Mouse (Mus musculus): Measurements from ENCODE around the gene Rnf123.

The Rnf123 gene

DNA sequence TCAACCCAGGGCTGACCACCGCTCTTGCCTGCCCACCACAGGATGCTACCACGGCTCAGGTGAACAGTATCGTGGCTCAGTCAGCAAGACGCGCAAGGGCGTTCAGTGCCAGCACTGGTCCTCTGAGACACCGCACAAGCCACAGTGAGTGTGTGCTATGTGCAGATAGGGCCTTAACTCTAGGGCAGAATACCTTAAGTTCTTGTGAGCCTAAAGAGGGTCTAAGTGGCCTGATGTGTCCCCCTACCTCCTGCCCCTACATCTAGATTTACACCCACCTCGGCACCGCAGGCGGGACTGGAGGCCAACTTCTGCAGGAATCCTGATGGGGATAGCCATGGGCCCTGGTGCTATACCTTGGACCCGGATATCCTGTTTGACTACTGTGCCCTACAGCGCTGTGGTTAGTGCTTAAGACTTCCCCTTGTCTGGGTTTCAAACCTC lies at the start of gene Rnf123:
Gene Rnf123, minus strand, starts transcription at position 359 of the 444 bp plus-strand sequence.
- CTCF ChIA-PET: no interaction called here

DNA sequence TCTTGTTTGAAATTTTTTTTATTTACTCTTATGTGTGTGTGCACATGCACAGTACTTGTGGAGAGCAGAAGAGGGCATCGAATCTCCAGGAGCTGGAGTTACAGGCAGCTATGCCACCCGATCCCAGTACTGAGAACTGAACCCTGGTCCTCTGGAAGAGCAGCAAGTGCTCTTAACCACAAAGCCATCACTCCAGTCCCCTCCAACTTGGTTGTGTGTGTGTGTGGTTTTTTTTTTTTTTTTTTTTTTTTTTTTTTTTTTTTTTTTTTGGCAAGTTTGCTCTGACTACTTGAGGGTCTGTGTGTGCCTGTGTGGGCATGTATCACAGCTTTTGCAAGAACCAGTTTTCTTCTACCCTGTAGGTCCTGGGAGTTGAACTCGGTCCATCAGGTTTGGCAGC lies 49.2 kb upstream of the Rnf123 start:
- CTCF ChIA-PET: no interaction called here

DNA sequence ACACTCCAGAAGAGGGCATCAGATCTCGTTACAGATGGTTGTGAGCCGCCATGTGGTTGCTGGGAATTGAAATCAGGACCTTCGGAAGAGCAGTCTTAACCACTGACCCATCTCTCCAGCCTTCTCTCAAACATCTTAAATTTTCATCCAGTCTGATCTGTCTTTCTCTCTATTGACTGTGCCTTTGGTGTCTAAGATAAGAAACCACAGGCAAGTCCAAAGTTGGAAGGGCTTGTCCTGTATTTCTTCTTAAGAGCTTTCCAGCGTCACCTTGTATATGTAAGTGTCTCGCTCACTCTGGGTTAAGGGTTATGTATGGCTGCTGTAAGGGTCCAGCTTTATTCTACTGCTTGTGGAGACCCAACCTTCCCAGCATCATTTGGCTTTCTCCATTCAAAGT lies 48.4 kb upstream of the Rnf123 start:
- CTCF ChIA-PET: no interaction called here

DNA sequence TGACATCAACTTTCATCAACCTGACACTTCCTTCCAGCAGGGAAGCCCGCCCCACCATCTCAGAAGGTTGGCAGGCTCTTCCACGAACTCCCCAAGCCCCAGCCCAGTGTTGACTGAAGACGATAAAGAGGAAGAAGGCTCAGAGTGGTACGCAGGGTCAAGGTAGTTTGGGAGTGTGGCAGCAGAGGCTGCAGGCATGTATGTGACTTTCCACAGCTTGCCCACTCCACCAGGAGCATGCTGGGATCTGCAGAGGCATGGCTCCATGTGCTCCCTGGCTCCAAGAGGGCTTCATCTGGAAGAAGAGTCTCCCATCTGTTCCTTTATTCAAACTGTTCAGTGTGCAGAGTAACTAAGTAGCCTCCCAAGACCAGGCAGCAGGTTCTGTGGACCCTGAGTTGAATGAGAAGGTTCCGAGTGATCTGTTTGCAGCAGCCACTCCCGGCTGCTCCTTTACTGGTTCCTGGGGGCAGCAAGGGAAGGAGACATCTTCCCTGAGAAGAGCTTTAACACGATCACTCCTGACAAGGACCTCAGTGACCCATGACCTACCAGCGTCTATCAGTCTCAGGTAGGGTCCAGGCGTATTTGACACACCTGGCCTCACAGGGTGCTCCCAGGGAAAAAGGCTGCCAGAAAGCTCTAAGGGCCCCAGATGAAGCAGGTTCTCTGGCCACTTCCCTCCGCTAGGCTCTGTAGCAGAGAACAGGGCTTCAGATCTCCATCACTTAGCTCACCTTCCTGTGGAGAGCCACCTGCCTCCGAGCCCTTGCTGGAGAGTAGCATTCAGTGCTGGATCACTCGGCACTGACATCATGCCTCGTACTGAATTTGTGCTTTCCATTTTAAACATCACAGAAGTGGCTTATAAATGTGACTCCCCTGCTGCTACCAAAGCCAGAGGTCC lies 46.1 kb upstream of the Rnf123 start:
- CTCF ChIA-PET: no interaction called here

DNA sequence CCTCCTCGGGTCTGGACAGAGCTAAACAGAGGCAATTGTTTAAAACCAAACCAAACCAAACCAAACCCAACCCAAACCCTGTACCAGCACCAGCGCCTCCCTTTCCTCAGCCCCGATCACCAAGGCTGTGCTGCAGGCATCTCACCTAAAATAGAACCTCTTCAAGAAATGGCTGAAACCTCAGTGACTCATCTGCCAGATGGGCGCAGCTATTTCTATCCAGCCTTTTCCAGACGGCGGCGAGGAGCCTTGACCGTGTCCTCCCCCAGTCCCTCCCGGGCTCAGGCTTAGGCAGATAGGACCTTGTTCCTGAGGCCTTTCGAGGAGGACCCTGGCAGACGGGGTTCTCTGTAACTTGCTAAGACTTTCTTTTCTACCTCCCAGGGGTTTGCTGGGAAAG lies 45.1 kb upstream of the Rnf123 start:
- CTCF ChIA-PET: no interaction called here

DNA sequence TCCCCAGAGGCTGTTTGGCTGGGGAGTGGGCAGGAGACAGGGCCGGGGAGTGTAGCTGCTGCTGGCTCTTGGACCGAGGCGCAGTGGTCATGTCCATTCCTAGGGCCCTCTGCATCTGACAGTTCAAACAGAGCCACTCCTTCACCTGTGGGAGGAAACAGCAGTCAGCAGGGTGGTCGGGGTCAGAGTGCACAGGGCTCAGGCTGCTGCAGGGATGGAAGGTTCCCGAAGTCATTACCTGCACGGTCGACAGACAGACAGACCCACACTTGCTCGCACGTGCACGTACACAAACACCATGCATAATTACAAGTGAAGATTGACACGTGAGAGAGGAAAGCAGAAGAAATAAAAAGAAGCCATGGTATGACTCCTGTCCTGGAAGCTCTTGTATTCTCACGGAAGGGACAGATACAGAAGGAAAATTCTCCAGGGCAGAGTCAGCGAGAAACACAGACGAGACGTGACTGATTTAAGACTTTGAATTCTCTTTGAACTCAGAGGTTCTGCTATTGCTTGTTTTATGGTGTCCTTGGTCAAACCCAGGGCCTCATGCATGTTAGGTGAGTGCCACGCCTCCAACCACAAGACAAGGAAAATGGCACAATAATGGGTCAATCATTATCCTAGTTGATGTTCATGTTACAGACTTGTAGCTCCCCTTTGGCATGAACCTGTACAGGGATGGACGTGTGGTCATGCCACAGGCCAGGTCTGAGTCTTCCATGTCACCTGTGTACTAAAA lies 43.5 kb upstream of the Rnf123 start:
- CTCF ChIA-PET: no interaction called here

DNA sequence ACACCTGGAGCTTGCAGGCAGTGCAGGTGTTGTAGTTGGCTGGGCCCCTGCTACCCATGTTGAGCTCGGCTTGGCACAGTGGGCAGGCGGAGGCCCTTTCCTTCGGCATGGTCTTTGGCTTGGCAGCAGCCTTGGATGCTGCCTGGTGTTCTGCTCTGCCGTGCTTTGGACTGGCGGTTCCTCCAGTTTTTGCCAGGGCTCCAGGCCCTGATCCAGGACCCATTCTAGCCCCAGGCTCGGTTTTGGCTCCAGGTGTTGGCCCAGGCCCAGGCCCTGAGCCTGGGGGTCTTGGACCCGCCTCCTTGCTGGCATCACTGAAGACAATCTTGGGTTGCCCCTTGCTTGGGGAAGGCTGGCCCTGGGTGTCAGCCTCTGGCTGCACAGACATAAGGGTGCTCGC lies 42.6 kb upstream of the Rnf123 start:
- CTCF ChIA-PET: no interaction called here

DNA sequence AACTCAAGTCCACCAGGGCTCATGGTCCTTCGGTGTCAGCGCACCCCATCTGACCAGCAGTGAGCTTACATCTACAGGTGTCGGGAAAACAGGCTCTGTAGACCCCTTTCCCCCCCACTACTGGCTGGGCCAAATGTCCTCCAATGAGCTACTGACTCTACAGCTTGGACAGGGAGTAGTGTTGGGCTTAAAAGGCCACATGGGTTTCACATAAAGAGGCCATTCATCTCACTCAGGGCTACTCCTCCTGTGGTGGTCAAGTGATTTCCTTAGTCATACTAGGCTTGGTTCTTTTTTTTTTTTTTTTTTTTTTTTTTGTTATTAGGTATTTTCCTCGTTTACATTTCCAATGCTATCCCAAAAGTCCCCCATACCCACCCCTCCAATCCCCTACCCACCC lies 40.8 kb upstream of the Rnf123 start:
- CTCF ChIA-PET: interaction anchor here (0.7 kb wide), 1 partner anchor 45 kb away, joined by 14 read pairs; no protein-coding TSS in a partner anchor

DNA sequence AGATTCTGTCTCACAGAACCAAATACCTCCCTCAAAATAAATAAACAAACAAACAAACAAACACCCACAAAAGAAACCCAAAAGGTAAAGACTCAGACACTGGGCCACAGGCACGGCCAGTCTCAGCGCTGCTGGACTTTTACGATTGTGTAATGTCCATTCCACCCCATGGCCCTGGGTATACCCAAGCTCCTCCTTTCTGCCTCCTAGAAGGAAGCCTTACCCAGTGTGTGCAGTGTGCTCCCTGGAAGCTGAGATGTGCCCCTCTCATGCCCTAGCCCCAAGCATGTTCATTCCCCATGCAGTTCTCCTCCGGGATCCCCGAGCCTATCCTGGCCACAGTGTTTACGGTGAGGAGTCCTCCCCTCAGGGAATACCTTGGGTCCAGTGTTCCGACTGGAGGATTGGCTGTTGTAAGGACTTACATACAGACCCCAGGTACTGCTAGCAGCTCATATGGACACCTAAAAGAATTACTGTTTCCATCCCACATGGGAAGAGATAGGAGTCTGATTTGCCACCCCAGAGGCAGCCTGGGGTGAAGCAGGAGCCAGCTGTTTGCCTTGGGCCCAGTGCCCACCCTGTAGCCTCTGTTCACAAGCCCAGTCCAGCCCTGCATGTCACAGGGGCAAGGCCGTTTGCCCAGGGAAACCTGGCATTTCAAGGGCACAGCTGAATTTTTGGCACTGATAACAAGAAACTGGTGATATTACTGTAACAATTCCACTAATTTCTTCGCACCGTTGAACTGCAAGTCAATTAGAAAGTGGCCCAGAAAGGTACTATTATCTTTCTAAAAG lies 38.2 kb upstream of the Rnf123 start:
- CTCF ChIA-PET: no interaction called here

DNA sequence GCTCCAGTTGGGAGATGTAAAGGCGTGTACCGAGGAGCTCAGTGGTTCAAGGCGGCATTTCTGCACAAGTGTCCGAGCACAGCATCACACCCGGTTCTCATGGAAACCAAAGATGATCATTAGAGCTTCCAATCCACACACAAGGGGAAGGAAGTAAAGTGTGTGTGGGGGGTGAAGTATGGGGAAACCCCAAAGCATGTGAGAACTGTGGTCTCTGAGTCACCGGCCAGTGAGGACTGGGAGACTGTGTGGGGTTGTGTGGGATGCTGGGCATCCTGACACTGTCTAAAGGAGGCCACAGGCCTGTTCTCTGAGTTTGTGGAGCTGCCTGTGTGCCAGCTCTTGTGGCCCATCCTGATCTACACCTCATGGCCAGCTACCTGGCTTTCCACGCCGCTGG lies 37.5 kb upstream of the Rnf123 start:
- CTCF ChIA-PET: no interaction called here

DNA sequence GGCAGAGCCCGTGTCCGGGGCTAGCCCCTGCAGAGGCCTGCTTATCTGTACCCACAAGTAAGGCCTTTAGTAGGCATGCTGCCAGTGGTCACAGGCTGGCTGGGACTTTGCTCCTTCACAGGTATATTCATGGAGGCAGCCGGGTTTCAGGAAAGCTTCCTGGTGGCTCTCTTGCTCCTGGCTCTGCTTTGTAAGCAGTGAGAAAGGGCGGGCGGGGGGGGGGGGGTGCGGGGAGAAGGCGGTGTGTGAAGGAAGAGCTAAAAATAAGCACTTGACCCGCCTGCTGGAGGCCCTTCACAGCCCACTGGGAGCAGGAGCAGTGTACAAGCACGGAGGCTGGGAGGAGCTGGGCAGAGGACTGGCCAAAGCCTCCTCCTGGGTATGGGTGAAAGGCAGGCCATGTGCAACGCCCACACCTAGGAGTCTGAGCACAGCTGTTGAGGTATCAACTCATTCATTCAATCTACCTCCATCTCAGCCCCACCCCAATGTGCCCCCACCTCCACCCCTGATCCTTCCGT lies 36.8 kb upstream of the Rnf123 start:
- CTCF ChIA-PET: no interaction called here

DNA sequence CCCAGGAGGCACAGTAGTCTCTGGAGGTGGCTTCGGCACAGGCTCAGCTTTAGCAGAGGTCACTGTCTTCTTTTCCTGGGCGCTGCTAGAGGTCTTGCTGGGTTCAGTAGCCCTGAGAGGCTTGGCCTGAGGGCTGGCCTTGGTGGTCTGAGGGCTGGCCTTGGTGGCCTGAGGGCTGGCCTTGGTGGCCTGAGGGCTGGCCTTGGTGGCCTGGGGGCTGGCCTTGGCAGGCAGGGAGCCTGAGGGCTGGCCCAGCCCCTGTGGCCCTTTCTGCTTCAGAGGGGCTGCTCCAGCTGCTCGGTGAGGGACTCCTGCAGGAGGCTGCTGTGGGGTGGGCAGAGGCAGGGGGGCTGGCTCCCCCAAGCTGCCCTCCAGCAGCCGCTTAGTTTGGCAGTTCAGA lies 34.0 kb upstream of the Rnf123 start:
- CTCF ChIA-PET: no interaction called here

DNA sequence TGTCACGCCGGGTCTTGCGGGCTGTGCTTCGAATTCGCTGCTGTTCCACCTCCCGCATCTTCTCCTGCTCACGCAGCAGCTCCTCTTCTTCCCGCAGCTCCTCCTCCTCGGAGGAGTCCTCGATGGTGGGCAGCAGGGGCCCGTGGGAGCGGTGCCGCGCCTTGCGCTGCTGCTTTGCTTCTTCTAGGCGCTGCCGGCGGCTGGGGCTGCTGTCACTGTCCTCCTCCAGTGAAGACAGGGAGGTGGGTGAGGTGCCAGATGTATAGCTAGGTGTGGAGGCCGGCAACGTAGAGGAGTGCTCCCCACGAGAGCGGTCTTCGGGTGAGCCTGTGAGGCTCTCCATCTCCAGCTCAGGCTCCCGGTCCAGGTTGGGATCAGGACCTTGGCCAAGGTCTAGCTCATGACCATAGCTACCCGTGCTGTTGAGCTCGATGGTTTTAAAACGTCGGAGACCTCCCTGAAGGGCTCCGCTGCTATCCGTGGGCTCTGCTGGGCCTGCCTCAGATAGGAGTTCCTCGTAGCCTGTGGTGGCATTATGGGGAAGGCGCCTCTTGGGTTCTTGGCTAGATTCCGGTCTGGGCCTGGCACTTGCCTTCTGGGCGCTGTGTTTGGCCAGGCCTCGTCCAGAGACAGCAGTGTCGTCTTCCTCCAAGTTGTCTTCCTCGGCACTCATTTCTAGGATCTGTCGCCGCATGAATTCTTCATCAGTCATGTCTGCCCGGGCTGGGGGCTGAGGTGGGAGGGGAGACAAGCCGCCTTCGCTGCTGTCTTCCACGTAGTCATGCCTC lies 32.3 kb upstream of the Rnf123 start:
- CTCF ChIA-PET: no interaction called here

DNA sequence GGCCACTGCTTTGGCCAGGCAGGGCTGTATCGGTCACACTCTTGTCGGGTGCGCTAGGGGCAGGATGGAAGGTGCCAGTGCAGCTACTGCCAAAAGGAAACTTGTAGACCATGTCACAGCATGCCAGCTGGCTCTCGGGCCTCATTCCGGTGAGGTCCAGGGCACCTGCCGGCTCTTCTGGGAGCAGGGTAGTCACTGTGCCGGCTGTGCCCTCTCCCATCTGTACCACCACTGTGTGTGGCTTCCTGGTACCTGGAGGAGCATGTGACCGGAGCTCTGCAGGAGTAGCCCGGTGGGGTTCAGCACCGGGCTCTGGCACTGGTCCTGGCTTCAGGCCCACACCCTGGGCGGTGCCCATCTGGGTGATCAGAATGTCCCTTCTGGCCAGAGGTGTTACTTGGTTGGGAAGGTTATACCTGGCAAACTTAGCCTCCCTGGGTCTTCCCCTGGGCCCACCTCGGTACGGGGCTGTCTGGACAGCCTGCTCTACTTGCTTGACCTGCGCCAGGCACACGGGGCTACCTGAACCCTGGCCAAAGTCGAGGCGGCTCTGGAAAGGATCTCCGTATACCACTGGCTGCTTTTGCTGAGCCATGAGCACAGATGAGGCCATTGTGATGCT lies 29.7 kb upstream of the Rnf123 start:
- CTCF ChIA-PET: no interaction called here

DNA sequence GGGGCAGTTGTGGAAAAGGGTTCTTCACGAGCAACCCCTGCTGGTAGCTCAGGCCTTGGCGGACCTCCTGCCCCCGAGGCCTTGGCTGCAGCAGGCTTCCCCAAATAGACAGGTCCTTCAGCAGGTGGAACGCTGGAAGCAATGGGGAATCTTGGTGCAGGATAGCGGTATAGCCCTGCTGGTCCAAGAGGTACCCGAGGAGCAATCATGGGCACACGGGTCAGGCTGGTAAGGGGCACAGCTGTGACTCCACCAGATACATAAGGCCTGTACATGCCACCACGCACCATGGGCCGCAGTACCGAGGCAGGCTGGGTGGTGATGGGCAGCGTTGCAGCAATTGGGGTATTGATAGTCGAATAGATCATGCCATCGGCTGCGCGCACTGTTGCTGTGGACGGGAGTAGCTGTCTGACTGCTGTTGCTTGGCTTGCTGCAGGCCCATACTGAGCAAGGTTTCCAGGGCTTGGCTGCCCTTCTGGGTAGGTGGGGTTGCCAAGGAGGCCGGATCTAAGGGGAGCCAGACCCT lies 28.5 kb upstream of the Rnf123 start:
- CTCF ChIA-PET: no interaction called here

DNA sequence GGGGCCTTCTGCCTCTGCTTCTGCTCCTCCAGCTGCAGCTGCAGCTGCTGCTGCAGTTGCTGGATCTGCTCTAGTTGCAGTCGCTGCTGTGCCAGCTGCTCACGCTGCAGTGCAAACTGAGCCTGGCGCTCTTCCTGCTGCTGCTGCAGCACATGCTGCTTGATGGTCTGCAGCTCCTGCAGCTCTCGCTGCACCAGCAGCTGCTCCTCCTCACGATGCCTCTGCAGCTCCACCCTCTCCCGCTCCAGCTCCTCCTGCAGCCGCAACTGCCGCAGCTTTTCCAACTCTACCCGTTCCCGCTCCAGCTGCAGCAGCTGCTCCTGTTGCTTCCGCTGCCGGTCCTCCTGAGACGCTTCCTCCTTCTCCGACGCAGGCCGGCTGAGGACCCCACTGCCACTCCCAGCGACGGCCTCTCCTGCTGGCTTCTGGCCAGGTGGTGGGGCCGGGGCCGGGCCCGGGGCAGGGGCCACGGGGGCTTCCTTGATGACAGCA lies 28.0 kb upstream of the Rnf123 start:
- CTCF ChIA-PET: no interaction called here

DNA sequence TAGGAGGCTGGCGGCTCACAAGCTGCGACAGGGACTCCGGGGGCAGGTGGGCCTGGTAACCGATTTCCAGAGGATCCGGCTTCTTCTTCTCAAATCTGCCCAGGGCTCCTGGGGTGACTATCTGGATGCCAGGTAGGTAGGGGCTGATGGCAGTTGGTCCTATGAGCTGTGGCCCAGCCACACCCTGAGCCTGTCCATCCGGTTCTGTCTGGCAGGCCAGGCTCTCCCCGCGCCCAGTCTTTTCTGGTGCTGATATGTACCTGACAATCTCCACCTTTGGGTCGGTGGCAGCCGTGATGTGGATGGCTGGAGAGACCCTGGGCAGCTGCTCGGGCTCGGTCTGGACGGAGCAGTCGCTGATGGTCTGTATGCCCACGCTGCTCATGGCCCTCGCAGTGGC lies 27.0 kb upstream of the Rnf123 start:
- CTCF ChIA-PET: no interaction called here

DNA sequence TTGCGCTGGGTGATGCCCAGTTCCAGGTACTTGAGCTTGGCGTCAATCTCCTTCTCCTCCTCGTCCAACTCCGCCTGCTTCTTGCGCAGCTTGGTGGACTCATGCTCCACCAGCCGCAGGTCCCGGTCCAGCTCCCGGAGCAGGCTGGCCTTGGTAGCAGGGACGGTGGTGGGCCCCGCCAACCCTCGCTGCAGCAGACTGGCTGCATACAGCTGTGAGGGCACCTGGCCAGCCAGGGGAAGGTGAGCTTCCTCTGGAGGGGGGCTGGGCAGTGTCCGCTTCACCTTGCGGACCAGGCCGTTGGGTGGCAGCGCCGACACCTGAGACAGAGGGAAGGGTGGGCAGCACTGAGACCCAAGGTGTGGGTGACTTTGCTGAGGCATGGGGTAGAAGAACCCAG lies 24.7 kb upstream of the Rnf123 start:
- CTCF ChIA-PET: no interaction called here

DNA sequence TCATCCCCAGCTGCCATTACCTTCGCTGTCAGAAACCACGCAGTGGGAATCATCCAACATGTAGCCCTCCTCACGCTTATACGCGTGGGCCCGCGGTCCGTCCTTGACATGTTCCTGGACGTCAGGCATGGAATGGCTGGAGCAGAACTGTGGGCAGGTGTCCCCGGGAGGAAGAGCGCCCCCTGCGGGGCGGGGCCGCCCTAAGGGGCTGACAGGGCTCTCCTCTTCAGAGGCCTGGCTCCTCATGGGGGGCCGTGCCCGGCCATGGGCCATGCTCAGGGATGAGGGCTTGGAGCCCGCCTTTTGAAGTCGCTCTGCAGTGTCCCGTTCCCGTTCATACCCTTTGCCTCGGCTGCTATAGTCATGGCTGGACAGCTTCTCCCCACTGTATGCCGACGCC lies 22.9 kb upstream of the Rnf123 start:
- CTCF ChIA-PET: no interaction called here

DNA sequence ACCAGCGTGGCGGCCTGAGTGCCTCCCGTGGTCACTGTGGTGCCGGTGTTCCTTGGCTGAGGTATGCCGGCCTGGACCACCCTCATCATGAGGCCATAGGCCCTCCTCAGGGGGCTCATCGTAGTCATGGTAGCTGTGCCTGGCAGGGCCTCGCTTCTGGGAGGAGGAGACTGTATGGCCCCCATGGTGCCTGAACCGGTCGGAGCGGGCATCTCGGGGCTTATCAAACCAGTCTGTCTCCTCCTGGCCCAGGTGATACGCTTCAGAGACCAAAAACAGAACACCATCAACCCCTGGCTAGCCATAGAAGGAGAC lies 22.4 kb upstream of the Rnf123 start:
- CTCF ChIA-PET: no interaction called here

Data from spleen, embryonic (tissue).